Mouse (Mus musculus): ENCODE measurements around the gene Sfxn5.

DNA sequence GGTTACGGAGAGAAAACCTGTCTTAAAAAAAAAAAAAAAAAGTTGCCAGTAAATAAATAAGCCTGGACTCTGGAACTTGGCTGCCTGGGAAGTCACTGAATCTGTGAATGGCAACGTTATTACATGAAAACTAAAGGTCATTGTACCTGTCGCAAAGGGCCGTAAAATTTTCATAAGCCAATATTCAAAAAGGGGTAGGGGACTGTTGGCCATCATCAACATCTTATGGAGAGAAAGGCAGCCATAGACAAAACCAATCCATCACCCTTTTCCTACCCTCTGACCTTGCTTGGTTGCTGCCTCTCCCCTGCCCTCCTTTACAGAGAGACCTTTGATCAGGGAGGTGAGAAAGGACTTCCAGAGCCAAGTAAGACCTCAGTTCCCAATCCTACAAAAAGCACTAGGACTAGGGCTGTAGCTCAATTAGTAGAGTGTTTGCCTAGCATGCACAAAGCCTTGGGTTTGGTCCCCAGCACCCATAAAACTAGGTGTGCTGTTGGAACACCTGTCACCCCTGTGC is 3.5 kb downstream of the Sfxn5 start:
- no peak for TF ChIP-seq POLR2A (IDR thresholded peaks at IDR 0.05; ENCODE audit: low read depth, low read length)
- TF ChIP-seq CTCF (IDR thresholded peaks at IDR 0.05; ENCODE audit: extremely low read depth, insufficient read length, insufficient replicate concordance, low read depth, low read length) = no peak

Data from small intestine, adult 2 months (tissue).